Mouse (Mus musculus) heart, embryonic 13.5 days (tissue): ENCODE data around the gene Fam114a1. TPM values are rescaled to one million over a fixed set of nuclear protein-coding genes. Genes with fewer than 3 reads are reported as not detected.

Source experiments
- ATAC-seq: fragments of 200-750 bp; cut with Nextera tagmentation; 2 replicates; pipeline ENCODE4 v1.8.0; 2017; ENCODE audit warnings: moderate TSS enrichment; ENCODE audit not compliant: insufficient number of reproducible peaks, low FRiP score, low TSS enrichment; ENCODE audit errors: extremely low read depth
- H3K27ac ChIP-seq: fragments of 300-500 bp; sonication (generic); replicated peaks from 2 replicates; pipeline ENCODE4 v1.5.1; 2015; ENCODE audit warnings: moderate library complexity, mild to moderate bottlenecking, inconsistent platforms
- H3K27me3 ChIP-seq: fragments of 300-500 bp; sonication (generic); replicated peaks from 2 replicates; pipeline ENCODE4 v1.6.1; 2015; ENCODE audit warnings: mild to moderate bottlenecking, inconsistent platforms
- H3K36me3 ChIP-seq: fragments of 300-500 bp; sonication (generic); 2 replicates; pipeline ENCODE4 v1.6.1; 2015; ENCODE audit warnings: mild to moderate bottlenecking, inconsistent platforms
- H3K4me1 ChIP-seq: fragments of 300-500 bp; sonication (generic); 2 replicates; pipeline ENCODE4 v1.6.1; 2015; ENCODE audit warnings: inconsistent platforms
- H3K4me2 ChIP-seq: fragments of 300-500 bp; sonication (generic); 2 replicates; pipeline ENCODE4 v1.6.1; 2015; ENCODE audit warnings: inconsistent platforms, mild to moderate bottlenecking, moderate library complexity
- H3K4me3 ChIP-seq: fragments of 300-500 bp; sonication (generic); 2 replicates; pipeline ENCODE4 v1.5.1; 2015; ENCODE audit warnings: moderate library complexity, mild to moderate bottlenecking, inconsistent platforms
- H3K9ac ChIP-seq: fragments of 300-500 bp; sonication (generic); 2 replicates; pipeline ENCODE4 v1.6.1; 2015; ENCODE audit warnings: inconsistent platforms, mild to moderate bottlenecking, moderate library complexity
- H3K9me3 ChIP-seq: fragments of 300-500 bp; sonication (generic); 2 replicates; pipeline ENCODE4 v1.6.1; 2016; ENCODE audit warnings: inconsistent platforms
- WGBS: fragments of 180-500 bp; shearing (Covaris S2); methylation state at CpG from one replicate; pipeline ENCODE4 v1.1.7; 2015; ENCODE audit warnings: mixed read lengths; 5-methylcytosine and 5-hydroxymethylcytosine counted together
- polyA plus RNA-seq: library from polyadenylated mRNA; unstranded; fragments of >200 nt; fragmentation: Nextera tagmentation; extraction: Ambion mirVana; gene quantifications from 2 replicates; pipeline ENCODE4 v1.2.1, GENCODE M21; 2015

Gene Fam114a1
- polyA plus RNA-seq, 1 experiment from 2014 or later: 41.4 TPM

DNA sequence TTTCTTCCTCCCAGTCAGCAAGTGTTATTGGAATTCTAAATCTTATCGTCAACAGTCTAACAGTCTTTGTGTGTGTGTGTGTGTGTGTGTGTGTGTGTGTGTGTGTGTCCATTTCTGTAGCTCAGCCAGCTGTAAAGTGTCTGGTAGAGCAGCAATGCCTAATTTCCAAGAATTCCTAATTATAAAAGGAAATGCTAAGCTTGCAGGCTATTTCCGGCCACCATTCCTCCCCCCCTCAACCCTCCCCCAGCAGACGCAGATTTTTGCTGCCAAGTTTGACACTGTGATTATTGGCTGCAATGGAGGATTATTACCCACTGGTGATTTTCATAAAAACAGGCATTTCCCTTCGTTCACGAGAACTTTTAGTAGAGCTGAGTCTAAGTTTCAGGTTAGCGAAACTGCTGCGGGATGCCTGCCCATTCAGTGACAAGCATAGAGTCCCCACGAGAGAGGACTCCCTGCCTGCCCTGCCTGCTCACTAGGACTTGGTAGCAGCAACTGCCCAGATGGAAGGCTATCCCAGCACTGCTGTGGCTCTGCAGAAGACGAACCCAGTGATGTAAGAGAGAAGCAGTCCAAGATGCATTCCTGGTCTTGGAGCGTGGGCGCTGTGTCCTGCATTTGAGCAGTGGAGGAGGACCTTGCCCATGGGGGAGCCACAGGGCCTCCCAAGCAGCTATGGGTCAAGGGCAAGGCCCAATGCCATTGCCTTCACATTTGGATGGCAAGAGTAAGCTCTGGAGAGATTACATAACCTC is 69.1 kb downstream of the Fam114a1 start:
- WGBS: 68% methylated on average over 11 of the region's 11 CpGs
- H3K4me1 ChIP-seq: peaks cover 10% of the 10 kb centered on the region
- no peak overlapping the region for H3K9ac ChIP-seq
- H3K27ac ChIP-seq: peak overlapping the region; percentile 50
- no peak overlapping the region; the same call in 1 of the 2 replicates for H3K4me2 ChIP-seq
- no peak overlapping the region for H3K4me3 ChIP-seq
- H3K27me3 ChIP-seq: no peaks in the 10 kb centered on the region
- no peak for ATAC-seq
- peaks cover 60% of the 10 kb centered on the region for H3K36me3 ChIP-seq
- no peaks in the 10 kb centered on the region for H3K9me3 ChIP-seq

DNA sequence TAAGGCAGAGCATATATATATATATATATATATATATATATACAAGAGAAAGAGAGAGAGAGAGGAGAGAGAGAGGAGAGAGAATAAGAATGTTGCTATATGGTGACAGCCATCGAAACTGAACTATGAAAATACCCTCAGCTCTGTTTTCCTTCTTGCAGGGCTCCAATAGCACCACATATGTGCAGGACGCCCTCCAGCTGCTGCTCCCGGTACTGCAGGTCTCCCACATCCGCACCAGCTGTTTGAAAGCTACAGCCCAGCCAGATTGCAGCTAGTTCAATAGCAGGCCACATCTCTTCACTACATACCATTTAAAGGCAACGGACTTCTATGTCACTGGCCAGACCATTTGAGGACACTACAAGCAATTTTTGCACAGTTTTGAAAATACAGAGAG is 70.6 kb downstream of the Fam114a1 start:
- no peaks in the 10 kb centered on the region for H3K27me3 ChIP-seq
- no peak overlapping the region for H3K4me3 ChIP-seq
- H3K9ac ChIP-seq: no peak overlapping the region
- H3K27ac ChIP-seq: no peak overlapping the region
- no peak for ATAC-seq
- 60% methylated on average over 5 of the region's 5 CpGs for WGBS
- H3K4me1 ChIP-seq: peaks cover 10% of the 10 kb centered on the region
- no peak overlapping the region for H3K4me2 ChIP-seq
- no peaks in the 10 kb centered on the region for H3K9me3 ChIP-seq
- H3K36me3 ChIP-seq: peaks cover 47% of the 10 kb centered on the region

DNA sequence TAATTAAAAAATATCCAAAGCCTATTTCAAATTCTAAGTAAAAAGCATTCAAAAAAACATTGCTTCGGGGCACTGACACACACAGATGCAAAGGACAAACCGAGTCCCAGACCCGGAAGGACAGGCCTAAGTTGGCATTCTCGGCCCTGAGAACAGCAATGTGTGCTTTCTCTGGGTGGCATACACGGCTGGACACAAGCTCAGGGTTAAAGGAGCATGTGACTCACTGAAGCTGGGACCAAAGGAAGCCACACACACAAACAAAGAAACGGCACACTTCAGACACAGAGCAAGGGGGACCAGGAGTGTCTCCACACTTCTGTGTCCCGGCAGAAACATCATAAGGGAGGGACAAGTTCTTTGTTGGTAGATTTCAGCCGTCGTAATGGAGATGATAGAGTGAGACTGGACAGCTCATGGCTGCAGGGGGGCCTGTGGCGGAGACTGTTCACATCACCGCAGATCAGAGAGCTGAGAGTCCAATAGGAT is 73.6 kb downstream of the Fam114a1 start:
- WGBS: 71% methylated on average over 11 of the region's 11 CpGs
- ATAC-seq: no peak

DNA sequence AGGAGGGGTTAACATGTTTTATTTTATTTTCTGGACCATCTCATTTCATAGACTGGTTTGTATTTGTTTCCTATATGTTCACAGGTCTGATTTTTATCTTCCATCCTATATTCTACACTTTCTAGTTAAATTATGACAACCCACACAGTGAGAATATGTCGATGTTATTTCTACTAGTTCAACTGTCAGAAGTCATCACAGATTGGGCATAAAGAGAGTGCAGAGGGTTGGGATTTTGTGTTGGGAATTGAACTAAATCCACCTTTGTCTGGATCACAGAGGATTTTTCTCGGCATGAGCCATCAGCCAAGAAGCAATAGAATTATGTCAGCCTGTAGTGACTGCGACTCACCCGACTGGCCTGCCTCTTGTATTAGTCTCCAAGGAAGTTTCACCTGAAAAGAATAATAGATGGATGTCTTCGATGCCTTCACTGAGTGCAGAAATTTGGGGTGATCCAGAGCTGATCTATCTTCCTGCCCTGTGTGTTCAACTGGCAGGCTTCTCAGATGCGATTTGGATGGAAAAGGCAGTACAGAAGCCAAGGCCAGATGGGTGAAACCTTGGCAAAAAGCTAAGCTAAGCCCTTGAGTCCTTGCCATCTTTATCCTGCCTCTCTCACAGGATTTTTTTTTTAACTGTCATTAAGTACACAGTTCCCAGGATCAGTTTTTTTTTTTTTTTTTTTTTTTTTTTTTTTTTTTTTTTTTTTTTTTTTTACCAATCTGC is 75.9 kb downstream of the Fam114a1 start:
- ATAC-seq: no peak
- no peaks in the 10 kb centered on the region for H3K4me1 ChIP-seq
- no peaks in the 10 kb centered on the region for H3K27me3 ChIP-seq
- peaks cover 16% of the 10 kb centered on the region for H3K36me3 ChIP-seq
- H3K9me3 ChIP-seq: no peaks in the 10 kb centered on the region
- H3K4me2 ChIP-seq: no peak overlapping the region
- no peak overlapping the region for H3K27ac ChIP-seq
- WGBS: 78% methylated on average over 6 of the region's 6 CpGs
- no peak overlapping the region for H3K4me3 ChIP-seq
- H3K9ac ChIP-seq: no peak overlapping the region

More for the DNA sequence above, 73.6 kb downstream of the Fam114a1 start:
- Histone ChIP-seq H3K4me1 (peaks cover 10% of the 10 kb centered on the region), H3K27me3 (no peaks in the 10 kb centered on the region), H3K4me3 (no peak overlapping the region), H3K9ac (no peak overlapping the region), H3K36me3 (peaks cover 25% of the 10 kb centered on the region), H3K27ac (no peak overlapping the region), H3K9me3 (no peaks in the 10 kb centered on the region), H3K4me2 (no peak overlapping the region)

DNA sequence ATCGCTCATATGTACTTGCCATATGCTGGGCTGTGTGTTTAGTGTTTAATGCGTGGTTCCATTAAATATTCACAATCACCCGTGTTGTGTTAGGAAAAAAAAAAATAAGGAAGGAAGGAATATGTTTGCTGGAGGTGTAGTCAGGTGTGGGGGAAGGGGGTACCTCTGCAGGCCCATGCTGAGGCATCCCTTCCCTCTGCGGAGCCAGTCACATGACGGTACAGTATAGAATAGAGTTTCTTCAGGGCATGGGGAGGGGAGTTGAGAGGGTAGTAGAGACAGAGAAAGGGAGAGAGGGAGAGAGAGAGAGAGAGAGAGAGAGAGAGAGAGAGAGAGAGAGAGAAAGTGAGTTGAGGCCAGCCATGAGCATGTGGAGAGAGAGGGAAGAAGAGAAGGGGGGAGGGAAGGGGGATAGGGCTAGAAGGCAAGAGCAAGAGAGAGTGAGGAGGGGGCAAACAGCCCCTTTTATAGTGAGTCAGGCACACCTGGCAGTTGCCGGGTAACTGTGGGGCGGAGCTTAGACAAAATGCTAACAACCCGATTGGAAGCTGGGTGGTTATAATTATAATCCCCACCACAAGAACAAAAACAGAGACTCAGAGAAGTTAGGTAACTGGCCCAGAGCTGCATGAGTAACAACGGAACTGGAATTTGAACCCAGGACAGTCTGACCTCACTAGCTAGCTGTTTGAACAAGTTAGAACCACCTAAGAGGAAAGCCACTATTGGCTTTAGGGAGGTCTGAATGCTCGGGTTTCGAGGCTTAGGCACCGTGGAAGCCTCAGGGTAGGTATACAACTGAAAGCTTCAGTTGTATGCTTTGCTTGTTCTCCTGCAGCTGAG is 76.8 kb downstream of the Fam114a1 start:
- H3K36me3 ChIP-seq: peaks cover 9% of the 10 kb centered on the region
- 57% methylated on average over 12 of the region's 12 CpGs for WGBS
- H3K27me3 ChIP-seq: no peaks in the 10 kb centered on the region
- H3K4me1 ChIP-seq: no peaks in the 10 kb centered on the region
- H3K4me3 ChIP-seq: no peak overlapping the region
- no peak overlapping the region for H3K27ac ChIP-seq
- H3K9ac ChIP-seq: no peak overlapping the region
- H3K9me3 ChIP-seq: no peaks in the 10 kb centered on the region
- H3K4me2 ChIP-seq: no peak overlapping the region
- no peak for ATAC-seq

DNA sequence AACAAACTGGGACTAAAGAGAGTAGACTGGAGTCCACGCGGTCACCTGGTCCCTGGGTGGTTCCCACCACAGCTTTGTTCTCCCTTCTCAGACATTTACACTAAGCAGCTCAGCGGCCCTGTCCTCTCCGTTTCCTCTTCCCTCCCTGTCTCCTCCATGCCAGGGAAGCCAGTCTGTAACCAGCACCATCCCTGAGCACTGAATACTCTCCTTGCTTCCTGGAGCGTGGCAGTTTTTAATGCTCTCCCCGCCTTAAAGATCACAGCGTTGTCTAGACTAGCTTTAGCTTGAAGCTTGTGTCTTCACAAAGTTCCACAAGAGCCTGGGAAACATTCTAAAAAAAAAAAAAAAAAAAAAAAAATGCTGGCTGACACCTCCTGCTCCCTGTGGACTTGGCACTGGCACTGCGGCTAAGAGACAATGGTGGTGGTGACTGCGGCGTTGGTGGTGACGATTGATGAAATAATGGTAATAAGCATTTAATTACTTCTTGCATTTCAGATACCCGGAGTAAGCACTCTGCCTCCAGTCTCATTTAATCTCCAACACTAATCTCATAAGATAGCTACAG is 77.5 kb downstream of the Fam114a1 start:
- no peaks in the 10 kb centered on the region for H3K9me3 ChIP-seq
- no peak overlapping the region for H3K9ac ChIP-seq
- H3K27ac ChIP-seq: no peak overlapping the region
- H3K27me3 ChIP-seq: no peaks in the 10 kb centered on the region
- ATAC-seq: no peak
- WGBS: 64% methylated on average over 12 of the region's 12 CpGs
- H3K4me3 ChIP-seq: no peak overlapping the region
- no peaks in the 10 kb centered on the region for H3K4me1 ChIP-seq
- H3K4me2 ChIP-seq: no peak overlapping the region
- peaks cover 3% of the 10 kb centered on the region for H3K36me3 ChIP-seq

DNA sequence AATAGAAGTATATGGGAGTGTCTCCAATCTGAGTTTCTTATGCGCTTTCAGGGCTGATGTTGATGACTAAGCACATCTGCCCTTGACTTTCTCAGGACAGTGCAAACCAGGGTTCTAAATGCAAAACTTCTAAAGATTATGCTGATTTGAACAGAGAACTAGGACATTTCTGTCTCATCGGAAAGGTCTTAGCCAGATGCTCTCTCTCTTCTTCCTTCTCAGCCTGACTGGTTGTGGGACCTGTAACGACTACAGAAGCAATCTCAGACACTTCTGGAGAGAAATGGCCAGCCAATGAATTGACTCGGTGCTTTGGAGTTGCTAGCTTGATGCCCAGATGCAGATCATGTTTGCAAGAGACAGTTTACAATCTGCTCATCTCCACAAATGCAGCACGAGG is 80.0 kb downstream of the Fam114a1 start:
- H3K4me3 ChIP-seq: no peak overlapping the region
- WGBS: 81% methylated on average over 5 of the region's 5 CpGs
- H3K9me3 ChIP-seq: no peaks in the 10 kb centered on the region
- no peak overlapping the region for H3K9ac ChIP-seq
- no peaks in the 10 kb centered on the region for H3K27me3 ChIP-seq
- no peaks in the 10 kb centered on the region for H3K4me1 ChIP-seq
- no peak overlapping the region for H3K4me2 ChIP-seq
- H3K27ac ChIP-seq: no peak overlapping the region
- no peak for ATAC-seq
- H3K36me3 ChIP-seq: no peaks in the 10 kb centered on the region

DNA sequence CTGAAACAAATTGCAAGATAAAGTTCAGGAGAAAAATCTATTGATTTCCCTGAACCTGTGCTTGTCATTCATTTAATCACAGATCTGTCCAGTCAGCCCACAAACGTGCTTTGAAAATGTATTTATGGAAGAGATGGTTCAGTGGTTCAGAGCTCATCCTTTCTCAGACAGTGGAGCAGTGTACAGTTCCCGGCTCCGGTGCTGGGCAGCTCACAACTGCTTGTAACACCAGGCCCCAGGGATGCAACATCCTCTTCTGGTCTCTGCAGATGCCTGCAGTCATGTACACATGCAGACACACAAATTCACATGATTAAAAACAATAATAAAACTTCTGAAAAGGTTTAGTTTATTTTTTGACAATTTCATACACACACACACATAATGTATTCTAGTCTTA is 81.6 kb downstream of the Fam114a1 start:
- no peak overlapping the region for H3K4me3 ChIP-seq
- no peaks in the 10 kb centered on the region for H3K36me3 ChIP-seq
- no peaks in the 10 kb centered on the region for H3K27me3 ChIP-seq
- no peaks in the 10 kb centered on the region for H3K9me3 ChIP-seq
- H3K4me1 ChIP-seq: no peaks in the 10 kb centered on the region
- H3K9ac ChIP-seq: no peak overlapping the region
- H3K4me2 ChIP-seq: no peak overlapping the region
- H3K27ac ChIP-seq: no peak overlapping the region
- 68% methylated on average over 3 of the region's 3 CpGs for WGBS
- ATAC-seq: no peak

DNA sequence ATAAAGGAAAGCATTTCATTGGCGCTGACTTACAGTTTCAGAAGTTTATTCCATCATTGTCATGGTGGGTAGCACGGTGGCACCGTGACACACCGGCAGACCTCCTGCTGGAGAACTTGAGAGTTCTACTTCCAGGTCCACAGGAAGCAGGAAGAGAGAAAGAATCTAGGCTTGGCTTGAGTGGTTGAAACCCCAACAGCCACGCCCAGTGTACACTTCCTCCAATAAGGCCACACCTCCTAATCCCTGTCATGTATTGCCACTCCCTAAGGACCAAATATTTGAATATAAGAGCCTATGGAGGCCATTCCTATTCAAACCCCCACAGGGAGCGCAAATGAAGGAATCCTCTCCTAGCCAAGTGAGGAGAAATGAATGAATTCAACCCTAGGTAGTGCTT is 87.7 kb downstream of the Fam114a1 start:
- no peak for ATAC-seq
- no peak overlapping the region for H3K27ac ChIP-seq
- 95% methylated on average over 6 of the region's 6 CpGs for WGBS
- H3K9ac ChIP-seq: no peak overlapping the region
- no peaks in the 10 kb centered on the region for H3K36me3 ChIP-seq
- H3K27me3 ChIP-seq: no peaks in the 10 kb centered on the region
- H3K4me1 ChIP-seq: no peaks in the 10 kb centered on the region
- H3K4me2 ChIP-seq: no peak overlapping the region
- H3K9me3 ChIP-seq: no peaks in the 10 kb centered on the region
- H3K4me3 ChIP-seq: no peak overlapping the region

DNA sequence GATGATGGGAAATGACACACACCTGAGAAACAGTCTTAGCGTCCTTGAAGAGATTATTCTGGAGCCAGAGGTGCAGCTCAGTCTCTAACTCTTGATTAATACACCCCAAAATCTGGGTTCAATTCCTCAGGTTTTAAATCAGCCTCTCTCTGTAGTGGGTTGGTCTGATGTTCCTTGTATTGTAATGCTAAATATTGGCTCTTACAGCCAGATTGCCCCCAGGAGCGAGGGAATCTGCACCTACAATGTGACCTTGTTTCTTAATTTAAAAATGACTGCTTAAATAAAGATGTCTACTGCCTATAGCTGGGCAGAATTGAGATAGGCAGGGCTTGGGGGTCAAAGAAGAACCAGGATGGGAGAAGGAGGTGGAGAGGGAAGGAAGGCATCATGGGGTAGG is 89.9 kb downstream of the Fam114a1 start:
- Histone ChIP-seq H3K4me3 (no peak overlapping the region), H3K9ac (no peak overlapping the region), H3K27ac (no peak overlapping the region), H3K4me2 (no peak overlapping the region), H3K27me3 (no peaks in the 10 kb centered on the region), H3K4me1 (no peaks in the 10 kb centered on the region), H3K36me3 (no peaks in the 10 kb centered on the region), H3K9me3 (no peaks in the 10 kb centered on the region)
- ATAC-seq: no peak
- WGBS: 69% methylated on average over 2 of the region's 2 CpGs

DNA sequence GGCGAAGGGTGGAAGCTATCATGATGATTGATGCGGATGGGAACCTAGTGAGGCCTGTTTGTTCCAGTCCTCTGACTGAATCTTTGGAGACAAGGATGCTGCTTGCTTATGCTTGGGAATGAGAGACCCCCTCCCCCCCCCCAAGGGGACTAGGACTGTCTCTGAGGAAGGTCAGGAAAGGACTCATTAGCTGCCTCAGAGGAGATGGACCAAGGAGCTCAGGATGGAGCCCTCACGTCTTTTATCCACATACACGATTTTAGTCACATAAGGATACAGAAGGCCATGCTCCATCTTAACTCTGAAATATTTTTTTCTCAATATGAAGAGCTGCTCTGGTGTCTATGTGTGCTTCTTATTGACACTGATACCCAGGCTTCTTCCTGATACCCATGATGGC is 92.4 kb downstream of the Fam114a1 start:
- Histone ChIP-seq H3K4me3 (no peak overlapping the region), H3K4me1 (no peaks in the 10 kb centered on the region), H3K9me3 (no peaks in the 10 kb centered on the region), H3K36me3 (no peaks in the 10 kb centered on the region), H3K9ac (no peak overlapping the region), H3K4me2 (no peak overlapping the region), H3K27me3 (no peaks in the 10 kb centered on the region), H3K27ac (no peak overlapping the region)
- no peak for ATAC-seq
- WGBS: 82% methylated on average over 4 of the region's 4 CpGs
